Mouse (Mus musculus): ENCODE data around the gene Lpgat1. TPM values are rescaled to one million over a fixed set of nuclear protein-coding genes. Genes with fewer than 3 reads are reported as not detected.

The Lpgat1 gene
- polyA plus RNA-seq, 1 experiment from 2014 or later = 43.2 TPM

DNA sequence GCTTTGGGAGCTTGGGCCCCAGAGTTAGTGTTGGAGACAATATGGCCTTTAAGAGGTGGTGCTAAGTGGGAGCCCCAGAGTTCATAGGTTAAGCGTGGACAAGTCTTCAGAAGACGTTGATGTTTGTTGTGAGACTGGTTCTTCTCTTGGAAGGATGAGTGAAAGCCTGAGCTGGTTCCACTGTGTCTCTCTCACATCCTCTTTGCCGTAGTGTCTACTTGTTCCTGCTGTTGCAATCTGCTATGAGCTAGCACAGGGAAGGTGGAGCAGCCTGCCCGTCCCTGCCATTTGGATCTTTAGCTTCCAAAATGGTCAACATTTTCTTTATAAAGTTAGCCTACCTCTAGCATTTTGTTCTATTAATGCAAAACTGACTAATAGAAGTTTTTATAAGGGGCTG is 16.2 kb downstream of the Lpgat1 start:
- no peak for TF ChIP-seq CTCF (IDR thresholded peaks at IDR 0.05; ENCODE audit: low read depth)
- H3K4me2 ChIP-seq = no peak overlapping the region

DNA sequence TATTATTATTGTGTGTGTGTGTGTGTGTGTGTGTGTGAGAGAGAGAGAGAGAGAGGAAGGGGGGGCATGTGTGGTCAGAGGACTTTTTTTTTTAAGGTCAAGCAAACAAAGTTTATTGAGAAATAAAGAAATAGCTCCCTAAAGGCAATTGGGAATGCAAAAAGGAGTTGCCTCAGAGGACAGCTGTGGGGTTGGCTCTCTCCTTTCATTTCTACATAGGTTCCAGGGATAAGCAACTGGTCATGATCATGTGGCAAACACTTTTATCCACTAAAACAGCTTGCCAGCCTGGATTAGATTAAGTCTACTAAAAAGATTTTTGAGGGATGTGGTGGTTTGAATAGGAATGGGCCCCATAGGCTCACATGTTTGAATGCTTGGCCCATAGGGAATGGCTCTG is 18.8 kb downstream of the Lpgat1 start:
- no peaks in the 10 kb centered on the region for H3K27me3 ChIP-seq (ENCODE audit: insufficient read depth, low read length)
- H3K9me3 ChIP-seq (ENCODE audit: low read depth, low read length) = no peaks in the 10 kb centered on the region
- ATAC-seq (ENCODE audit: insufficient read depth) (no peak), DNase-seq (no peak)
- H3K27ac ChIP-seq (ENCODE audit: low read depth) = no peak overlapping the region
- H3K4me3 ChIP-seq (ENCODE audit: low read depth, low read length) = no peak overlapping the region
- no peaks in the 10 kb centered on the region for H3K4me1 ChIP-seq (ENCODE audit: insufficient read depth)
- 0 out of 2 replicates have a peak, but pooled peaks cover 12% of the 10 kb centered on the region for H3K36me3 ChIP-seq (ENCODE audit: insufficient read depth)
- TF ChIP-seq CTCF (IDR thresholded peaks at IDR 0.05; ENCODE audit: low read depth) = no peak
- H3K4me2 ChIP-seq = no peak overlapping the region
- H3K9ac ChIP-seq = no peak overlapping the region

More for the DNA sequence above, 16.2 kb downstream of the Lpgat1 start:
- Histone ChIP-seq H3K27ac (ENCODE audit: low read depth) (no peak overlapping the region), H3K4me3 (ENCODE audit: low read depth, low read length) (no peak overlapping the region), H3K9me3 (ENCODE audit: low read depth, low read length) (no peaks in the 10 kb centered on the region), H3K27me3 (ENCODE audit: insufficient read depth, low read length) (no peaks in the 10 kb centered on the region), H3K9ac (no peak overlapping the region), H3K36me3 (ENCODE audit: insufficient read depth) (peaks cover 14% of the 10 kb centered on the region; the same call in 1 of the 2 replicates), H3K4me1 (ENCODE audit: insufficient read depth) (no peaks in the 10 kb centered on the region)
- WGBS = 86% methylated on average over 4 of the region's 4 CpGs
- no peak for ATAC-seq (ENCODE audit: insufficient read depth)
- no peak for DNase-seq

DNA sequence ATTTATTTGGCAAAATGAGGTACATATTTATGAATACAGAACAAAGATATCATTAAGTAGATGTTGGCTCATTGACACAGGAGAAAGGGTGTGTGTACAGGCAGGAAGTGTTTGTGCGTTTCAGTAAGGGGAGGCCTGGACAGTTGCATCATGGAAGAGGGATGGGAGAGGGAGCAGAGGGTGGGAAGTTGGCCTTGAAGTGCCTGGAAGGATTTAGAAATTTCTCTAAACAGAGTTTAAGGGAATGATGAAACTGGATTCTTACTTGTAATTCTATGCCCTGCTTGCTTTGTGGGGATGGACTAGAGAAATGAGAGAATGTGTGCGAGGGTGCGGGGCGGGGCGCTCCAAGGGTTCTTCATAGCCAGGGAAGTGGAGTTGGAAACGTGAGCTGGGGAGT is 20.2 kb downstream of the Lpgat1 start:
- DNase-seq = no peak
- no peaks in the 10 kb centered on the region for H3K27me3 ChIP-seq (ENCODE audit: insufficient read depth, low read length)
- H3K9ac ChIP-seq = no peak overlapping the region
- ATAC-seq (ENCODE audit: insufficient read depth) = no peak
- H3K4me2 ChIP-seq = no peak overlapping the region
- 0 out of 2 replicates have a peak, but pooled peaks cover 7% of the 10 kb centered on the region for H3K36me3 ChIP-seq (ENCODE audit: insufficient read depth)
- no peaks in the 10 kb centered on the region for H3K9me3 ChIP-seq (ENCODE audit: low read depth, low read length)
- no peaks in the 10 kb centered on the region for H3K4me1 ChIP-seq (ENCODE audit: insufficient read depth)
- 65% methylated on average over 6 of the region's 6 CpGs for WGBS
- TF ChIP-seq CTCF (IDR thresholded peaks at IDR 0.05; ENCODE audit: low read depth) = no peak
- H3K27ac ChIP-seq (ENCODE audit: low read depth) = no peak overlapping the region
- no peak overlapping the region for H3K4me3 ChIP-seq (ENCODE audit: low read depth, low read length)

DNA sequence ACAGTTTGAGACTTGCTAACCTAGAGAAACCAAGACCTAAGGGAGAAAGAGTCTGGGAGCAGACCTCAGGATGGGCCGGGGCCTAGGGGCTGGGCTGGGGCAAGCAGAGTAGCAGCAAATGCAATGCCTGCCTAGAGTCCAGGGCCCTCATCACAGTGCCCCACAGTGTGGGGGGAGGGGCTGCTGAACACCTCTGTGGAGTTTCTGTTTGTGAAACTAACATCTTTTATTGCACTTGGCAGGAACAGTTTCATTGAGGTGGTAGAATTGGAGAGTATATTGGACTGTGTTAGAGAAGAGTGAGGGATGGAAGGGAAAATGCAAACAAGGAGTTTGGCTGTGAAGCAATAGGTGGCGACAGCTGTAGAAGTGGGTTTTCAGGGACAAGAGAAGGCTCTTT is 21.1 kb downstream of the Lpgat1 start:
- no peaks in the 10 kb centered on the region for H3K9me3 ChIP-seq (ENCODE audit: low read depth, low read length)
- no peak for TF ChIP-seq CTCF (IDR thresholded peaks at IDR 0.05; ENCODE audit: low read depth)
- H3K9ac ChIP-seq = no peak overlapping the region
- ATAC-seq (ENCODE audit: insufficient read depth) (no peak), DNase-seq (no peak)
- no peak overlapping the region for H3K4me3 ChIP-seq (ENCODE audit: low read depth, low read length)
- H3K27me3 ChIP-seq (ENCODE audit: insufficient read depth, low read length) = no peaks in the 10 kb centered on the region
- no peak overlapping the region for H3K27ac ChIP-seq (ENCODE audit: low read depth)
- H3K4me2 ChIP-seq = no peak overlapping the region
- H3K4me1 ChIP-seq (ENCODE audit: insufficient read depth) = no peaks in the 10 kb centered on the region
- WGBS = 79% methylated on average over 2 of the region's 2 CpGs
- 0 out of 2 replicates have a peak, but pooled peaks cover 7% of the 10 kb centered on the region for H3K36me3 ChIP-seq (ENCODE audit: insufficient read depth)

GRCm38 (mm10) chr1:191740587-191741361 is 23.1 kb downstream of the Lpgat1 start:
- Histone ChIP-seq H3K9me3 (ENCODE audit: low read depth, low read length) (no peaks in the 10 kb centered on the region), H3K36me3 (ENCODE audit: insufficient read depth) (peaks cover 6% of the 10 kb centered on the region; the same call in 1 of the 2 replicates), H3K4me1 (ENCODE audit: insufficient read depth) (no peaks in the 10 kb centered on the region), H3K4me3 (ENCODE audit: low read depth, low read length) (no peak overlapping the region), H3K9ac (no peak overlapping the region), H3K4me2 (no peak overlapping the region), H3K27ac (ENCODE audit: low read depth) (no peak overlapping the region), H3K27me3 (ENCODE audit: insufficient read depth, low read length) (no peaks in the 10 kb centered on the region)
- no peak for ATAC-seq (ENCODE audit: insufficient read depth)
- no peak for TF ChIP-seq CTCF (IDR thresholded peaks at IDR 0.05; ENCODE audit: low read depth)
- 84% methylated on average over 6 of the region's 6 CpGs for WGBS
- no peak for DNase-seq

DNA sequence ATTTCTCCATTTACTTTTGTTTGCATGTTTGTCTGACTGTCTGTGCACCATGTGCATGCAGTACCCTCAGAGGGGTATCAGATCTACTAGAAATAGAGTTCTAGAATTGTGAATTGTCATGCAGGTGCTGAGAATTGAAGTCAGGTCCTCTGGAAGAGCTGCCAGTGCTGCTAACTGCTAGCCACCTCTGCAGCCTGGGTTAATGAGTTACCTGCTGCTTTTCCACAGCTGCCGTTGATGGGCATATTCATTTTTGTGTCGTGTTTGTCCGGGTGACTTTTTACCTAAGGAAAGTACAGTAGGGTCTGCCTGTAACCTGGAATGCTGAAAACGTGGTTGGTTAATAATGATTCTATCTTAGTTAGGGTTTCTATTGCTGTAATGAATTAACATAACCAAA is 24.0 kb downstream of the Lpgat1 start:
- H3K4me1 ChIP-seq (ENCODE audit: insufficient read depth) = no peaks in the 10 kb centered on the region
- DNase-seq (no peak), ATAC-seq (ENCODE audit: insufficient read depth) (no peak)
- no peaks in the 10 kb centered on the region for H3K27me3 ChIP-seq (ENCODE audit: insufficient read depth, low read length)
- no peaks in the 10 kb centered on the region for H3K9me3 ChIP-seq (ENCODE audit: low read depth, low read length)
- no peak for TF ChIP-seq CTCF (IDR thresholded peaks at IDR 0.05; ENCODE audit: low read depth)
- WGBS = 74% methylated on average over 4 of the region's 4 CpGs
- no peak overlapping the region for H3K4me2 ChIP-seq
- H3K36me3 ChIP-seq (ENCODE audit: insufficient read depth) = peaks cover 6% of the 10 kb centered on the region; the same call in 1 of the 2 replicates
- H3K4me3 ChIP-seq (ENCODE audit: low read depth, low read length) = no peak overlapping the region
- no peak overlapping the region for H3K9ac ChIP-seq
- H3K27ac ChIP-seq (ENCODE audit: low read depth) = no peak overlapping the region

- Histone ChIP-seq H3K36me3 (ENCODE audit: insufficient read depth) (peaks cover 18% of the 10 kb centered on the region; the same call in 1 of the 2 replicates), H3K4me1 (ENCODE audit: insufficient read depth) (no peaks in the 10 kb centered on the region), H3K4me3 (ENCODE audit: low read depth, low read length) (no peak overlapping the region), H3K27me3 (ENCODE audit: insufficient read depth, low read length) (no peaks in the 10 kb centered on the region), H3K9me3 (ENCODE audit: low read depth, low read length) (no peaks in the 10 kb centered on the region), H3K27ac (ENCODE audit: low read depth) (no peak overlapping the region), H3K4me2 (no peak overlapping the region), H3K9ac (no peak overlapping the region)
- no peak for TF ChIP-seq CTCF (IDR thresholded peaks at IDR 0.05; ENCODE audit: low read depth)
- ATAC-seq (ENCODE audit: insufficient read depth) = no peak
- 50% methylated on average over 1 of the region's 1 CpGs for WGBS
- no peak for DNase-seq
These were observed 30.8 kb downstream of the Lpgat1 start for GRCm38 (mm10) chr1:191748431-191748830.
